In the genomic region with DNA sequence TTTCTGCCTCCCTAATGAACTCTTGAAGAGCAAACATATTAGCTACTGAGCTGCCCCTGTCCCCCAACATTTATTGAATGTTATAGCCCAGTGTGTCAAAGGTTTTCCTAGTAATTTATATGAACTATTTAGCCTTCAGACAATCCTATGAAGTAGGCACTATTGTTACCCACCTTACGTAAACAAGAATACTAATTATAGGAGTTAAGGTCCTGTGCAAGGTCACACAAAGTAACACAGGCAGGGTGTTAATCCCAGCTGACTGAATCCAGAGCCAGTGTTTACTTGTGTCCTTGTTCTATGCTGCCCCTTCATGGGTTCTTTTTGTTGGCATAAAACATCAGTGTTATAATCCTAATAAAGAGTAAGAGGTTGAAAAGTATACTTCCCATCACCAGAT, we compare ENCODE assay signal across 18 mouse cellular contexts. TPM values are rescaled to one million over a fixed set of nuclear protein-coding genes. Genes with fewer than 3 reads are reported as not detected.
"Had no signal": no experiment of that assay in that cellular context is flagged by ENCODE, and none has a peak within 500 bp of the region (broad histone marks: within the 10 kb centered on the region; RNA-seq: fewer than 3 reads in every experiment).

No protein-coding gene starts in this region.

- H3K27ac ChIP-seq: left cerebral cortex, adult 2 months; limb, embryonic 10.5 days; liver, embryonic 12.5 days; lung, embryonic 15.5 days; midbrain, embryonic 12.5 days; neural tube, embryonic 15.5 days had no signal

- H3K4me2 ChIP-seq: liver, embryonic 12.5 days; lung, embryonic 15.5 days; midbrain, embryonic 12.5 days; neural tube, embryonic 15.5 days had no signal

- H3K4me3 ChIP-seq: left cerebral cortex, adult 2 months; limb, embryonic 10.5 days; liver, embryonic 12.5 days; lung, embryonic 15.5 days; midbrain, embryonic 12.5 days; myocyte; neural tube, embryonic 15.5 days had no signal

- H3K9me3 ChIP-seq: limb, embryonic 10.5 days; liver, embryonic 12.5 days; lung, embryonic 15.5 days; midbrain, embryonic 12.5 days; neural tube, embryonic 15.5 days had no signal

- H3K27me3 ChIP-seq: liver, embryonic 12.5 days; lung, embryonic 15.5 days; midbrain, embryonic 12.5 days; neural tube, embryonic 15.5 days had no signal

- DNase-seq: kidney, adult 8-10 months; kidney, postnatal 25 days; lung, postnatal 14 days; right cerebral cortex, postnatal 4 days; spleen, adult 18-20 months; thymus, postnatal 36 days had no signal

- H3K36me3 ChIP-seq: limb, embryonic 10.5 days; liver, embryonic 12.5 days; lung, embryonic 15.5 days; midbrain, embryonic 12.5 days; neural tube, embryonic 15.5 days had no signal

- H3K4me1 ChIP-seq: limb, embryonic 10.5 days; liver, embryonic 12.5 days; lung, embryonic 15.5 days; midbrain, embryonic 12.5 days; neural tube, embryonic 15.5 days had no signal

- H3K9ac ChIP-seq: liver, embryonic 12.5 days; lung, embryonic 15.5 days; midbrain, embryonic 12.5 days; neural tube, embryonic 15.5 days had no signal

- ATAC-seq: liver, embryonic 12.5 days had no signal

RNA-seq across cellular contexts. Expression of a gene that starts 27.9 kb away (rescaled TPM):
- total RNA-seq: layer of hippocampus, postnatal 25 days; left cerebral cortex, adult 2 months; left cerebral cortex, postnatal 14 days; megakaryocyte-erythroid progenitor cell, adult 5-6 weeks had no signal
- polyA plus RNA-seq: liver, embryonic 12.5 days; midbrain, embryonic 12.5 days; stomach, embryonic 14.5 days had no signal

RNA-seq across cellular contexts. Expression of a gene that starts 41.8 kb away (rescaled TPM):
- total RNA-seq: layer of hippocampus, postnatal 25 days; left cerebral cortex, adult 2 months; left cerebral cortex, postnatal 14 days; megakaryocyte-erythroid progenitor cell, adult 5-6 weeks had no signal
- polyA plus RNA-seq: limb, embryonic 10.5 days; lung, embryonic 15.5 days; midbrain, embryonic 12.5 days; neural tube, embryonic 11.5 days; neural tube, embryonic 15.5 days; stomach, embryonic 14.5 days had no signal

RNA-seq across cellular contexts. Expression of a gene that starts 54.8 kb away (rescaled TPM):
- polyA plus RNA-seq: limb, embryonic 10.5 days; myocyte; stomach, embryonic 14.5 days had no signal
